Mouse (Mus musculus) layer of hippocampus, adult 8-10 months (tissue): ENCODE results near the gene Galnt12. TPM values are rescaled to one million over a fixed set of nuclear protein-coding genes. Genes with fewer than 3 reads are reported as not detected.
"Not testable (repeated sequence)": the region's sequence is repeated elsewhere in the genome, so short reads cannot be mapped to it uniquely, and the experiment has no call there.

Experiments used
- DNase-seq, 2 experiments: peaks; one replicate each; pipeline ENCODE4 v3.0.0; 2022; ENCODE audit warnings: low spot score in 2 of 2
- total RNA-seq, 4 experiments: library from RNA; stranded (reverse); gene quantifications; 2 replicates each; pipeline ENCODE4 v1.2.4; 2022

Galnt12 gene
- total RNA-seq: 1 to 10 TPM in 3 of 4 experiments, under 1 TPM in 1; 0.87 to 1.7 (median 1.4) TPM

DNA sequence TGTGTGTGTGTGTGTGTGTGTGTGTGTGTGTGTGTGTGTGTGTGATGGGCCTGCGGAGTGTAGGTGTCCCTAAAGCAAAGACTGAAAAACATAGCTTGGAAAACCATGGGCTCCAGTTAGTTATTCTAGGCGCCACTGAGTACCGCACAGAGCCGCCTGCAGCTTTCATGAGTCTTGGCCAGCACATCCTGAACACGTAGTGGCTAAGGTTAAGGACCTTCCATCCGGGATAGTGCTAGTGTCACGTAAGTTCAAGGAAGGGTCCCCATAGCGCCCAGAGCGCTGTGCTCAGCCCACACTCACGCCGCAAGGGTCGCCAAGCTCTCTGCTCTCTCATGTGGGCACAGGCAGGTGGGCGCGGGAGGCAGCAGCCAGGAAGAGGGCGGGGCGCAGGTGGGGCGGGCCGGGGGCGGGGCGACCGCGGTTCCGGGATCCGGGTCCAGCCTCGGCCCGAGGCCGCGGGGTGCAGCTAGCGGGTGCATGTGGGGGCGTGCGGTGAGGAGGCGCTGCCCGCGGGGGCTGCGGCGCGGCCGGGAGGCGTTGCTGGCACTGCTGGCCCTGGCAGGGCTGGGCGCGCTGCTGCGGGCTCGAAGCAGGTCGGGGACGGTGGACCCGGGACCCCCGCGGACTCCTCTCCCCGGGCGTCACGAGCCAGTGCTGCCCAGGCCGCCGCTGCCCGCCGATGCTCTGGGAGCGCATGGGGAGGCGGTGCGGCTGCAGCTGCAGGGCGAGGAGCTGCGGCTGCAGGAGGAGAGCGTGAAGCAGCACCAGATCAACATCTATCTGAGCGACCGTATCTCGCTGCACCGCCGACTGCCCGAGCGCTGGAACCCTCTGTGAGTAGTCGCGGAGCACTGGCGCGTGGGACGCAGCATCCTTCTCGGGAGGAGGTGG lies at the start of gene Galnt12:
Galnt12 (plus strand) TSS at position 417 of the 894 bp plus-strand sequence.
- DNase-seq: no peak

DNA sequence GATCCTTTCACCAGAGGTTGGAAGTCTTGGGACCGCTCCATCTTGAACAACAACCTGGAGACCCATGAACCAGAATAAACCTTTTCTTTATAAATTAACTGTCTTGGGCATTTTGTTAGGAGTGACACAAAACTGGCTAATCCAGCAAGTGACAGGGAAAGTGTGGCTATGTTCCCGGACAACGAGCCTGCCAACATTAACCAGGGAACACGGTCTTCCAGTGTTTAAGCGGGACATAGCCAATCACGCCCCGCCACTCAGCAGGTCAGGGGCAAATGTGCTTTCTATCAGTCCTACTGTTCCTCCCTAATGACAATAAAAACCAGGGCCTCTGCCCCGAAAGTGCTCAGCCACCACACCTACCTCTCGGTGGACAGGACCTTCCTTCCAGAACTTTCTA lies 47.8 kb upstream of the Galnt12 start:
- DNase-seq: no peak

DNA sequence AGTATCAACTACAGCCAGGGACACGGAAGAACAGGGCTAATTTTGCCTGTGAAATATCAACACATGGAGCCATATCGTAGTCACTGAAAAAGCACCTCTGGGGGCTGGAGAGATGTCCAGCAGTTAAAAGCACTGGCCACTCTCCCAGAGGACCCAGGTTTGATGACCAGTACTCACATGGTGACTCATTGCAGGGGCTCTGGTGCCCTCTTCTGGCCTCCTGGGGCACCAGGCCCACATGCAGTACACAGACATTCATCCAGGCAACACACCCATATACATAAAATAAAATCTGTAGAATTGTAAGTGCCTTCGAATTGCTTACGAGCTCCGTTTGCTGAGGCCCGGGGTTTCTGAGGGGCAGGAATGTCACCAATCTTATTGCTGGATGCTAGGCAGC lies 44.7 kb upstream of the Galnt12 start:
- no peak for DNase-seq

DNA sequence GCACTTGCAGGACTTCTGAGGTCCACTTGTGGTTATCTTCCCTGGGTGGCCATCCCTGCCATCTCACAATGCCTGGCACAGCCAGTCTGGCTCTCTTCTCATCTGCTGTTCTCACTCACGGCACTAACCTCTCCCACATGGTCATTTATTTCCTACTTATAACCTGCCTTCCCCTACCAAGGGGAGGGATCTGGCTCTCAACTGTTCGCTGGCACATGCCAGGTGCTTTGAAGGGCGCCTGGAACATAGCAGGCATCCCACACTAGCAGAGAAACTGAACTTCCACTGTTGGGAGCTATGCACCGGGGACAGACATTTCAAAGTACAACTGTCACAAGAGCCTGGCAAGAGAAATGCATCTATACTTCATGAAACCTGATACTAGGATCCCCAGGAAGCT lies 43.9 kb upstream of the Galnt12 start:
- DNase-seq: no peak

DNA sequence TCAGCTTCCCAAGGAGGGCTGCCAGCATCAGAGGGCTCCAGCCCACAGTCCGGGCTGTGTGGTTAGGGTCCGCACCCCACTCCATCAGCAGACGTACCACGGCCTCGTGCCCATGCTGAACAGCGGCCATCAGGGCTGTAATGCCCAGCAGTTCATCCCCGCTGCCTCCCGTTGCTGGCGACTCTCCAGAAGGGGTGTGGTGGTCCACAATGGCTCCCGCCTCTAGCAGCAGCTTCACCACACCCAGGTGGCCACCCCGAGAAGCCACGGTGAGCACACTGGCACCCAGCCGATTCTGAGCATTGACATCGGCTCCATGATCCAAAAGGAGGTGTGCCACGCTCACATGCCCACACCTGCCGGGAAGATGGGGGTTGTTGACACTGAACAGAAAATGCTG lies 42.5 kb upstream of the Galnt12 start:
- no peak for DNase-seq

DNA sequence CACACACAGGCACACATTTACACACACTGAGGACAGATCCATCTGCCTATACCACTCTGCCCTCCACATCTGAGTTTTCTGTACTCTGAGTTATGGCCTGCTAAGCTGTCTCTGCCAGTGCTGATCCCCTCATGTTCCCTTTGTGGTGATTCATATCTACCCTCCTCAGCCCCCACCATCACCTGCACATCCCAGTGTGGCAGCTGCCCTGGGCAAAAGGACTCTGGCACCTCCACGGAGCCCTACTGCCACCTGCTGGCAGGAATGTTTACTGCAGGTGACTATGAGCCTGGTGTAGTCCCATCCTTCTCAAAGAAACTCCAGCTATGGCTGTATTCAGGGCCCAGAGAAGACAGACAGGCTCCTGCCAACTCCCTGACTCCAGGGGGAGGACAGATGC lies 41.5 kb upstream of the Galnt12 start:
- DNase-seq: peak; percentile 82 to 96

DNA sequence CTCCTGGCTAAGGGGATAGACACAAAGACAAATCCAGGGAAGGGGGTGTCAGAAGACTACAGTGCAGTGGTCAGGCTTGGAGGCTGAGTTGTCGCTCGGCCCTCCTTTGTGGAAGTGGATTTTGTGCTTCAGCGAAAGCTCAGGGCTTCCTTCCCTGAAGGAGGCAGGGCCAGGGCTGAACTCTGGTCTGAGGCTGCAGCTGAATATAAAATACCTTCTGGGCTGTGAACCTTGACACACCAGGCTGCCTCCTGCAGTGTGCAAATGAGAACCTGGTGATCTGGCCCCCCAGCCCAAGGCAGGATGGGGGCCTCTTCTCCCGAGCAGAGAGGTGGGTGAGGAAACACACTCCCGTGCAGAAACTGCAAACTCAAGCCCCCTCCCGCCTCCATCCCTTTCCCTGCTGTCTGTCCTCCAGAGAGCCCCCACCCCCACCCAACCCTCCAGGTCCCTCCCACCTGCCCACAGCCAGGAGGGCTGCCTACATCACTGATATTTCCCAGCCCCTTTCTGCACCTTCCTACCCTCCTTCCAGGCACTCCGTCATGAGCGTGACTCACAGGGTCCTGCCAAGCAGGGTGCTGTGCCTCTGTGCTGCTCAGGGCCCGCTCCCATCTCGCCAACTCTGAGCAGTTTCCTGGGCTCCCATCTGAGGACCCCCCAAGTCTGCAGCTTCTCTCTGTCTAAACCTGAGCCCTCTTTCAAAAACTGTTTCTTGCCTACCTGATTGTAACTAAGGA lies 40.9 kb upstream of the Galnt12 start:
- DNase-seq: no peak

DNA sequence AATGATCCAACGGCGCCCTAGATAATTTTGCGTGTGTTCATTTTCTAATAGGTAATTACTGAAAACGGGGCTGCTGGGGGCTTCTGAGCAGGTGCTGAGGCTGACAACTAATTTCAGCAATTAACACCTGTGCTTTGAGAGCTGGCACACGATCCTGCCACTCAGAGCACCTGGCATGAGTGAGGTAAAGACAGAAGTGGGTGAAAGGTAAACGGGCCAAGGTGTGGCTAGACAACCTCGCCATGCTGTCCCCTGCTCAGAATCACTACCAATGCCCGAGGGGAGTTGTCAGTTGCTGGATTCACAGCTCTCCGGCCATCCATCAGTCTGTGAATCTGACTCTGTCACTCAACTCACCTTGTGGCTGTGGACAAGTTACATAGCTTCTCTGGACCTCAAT lies 39.8 kb upstream of the Galnt12 start:
- no peak for DNase-seq

DNA sequence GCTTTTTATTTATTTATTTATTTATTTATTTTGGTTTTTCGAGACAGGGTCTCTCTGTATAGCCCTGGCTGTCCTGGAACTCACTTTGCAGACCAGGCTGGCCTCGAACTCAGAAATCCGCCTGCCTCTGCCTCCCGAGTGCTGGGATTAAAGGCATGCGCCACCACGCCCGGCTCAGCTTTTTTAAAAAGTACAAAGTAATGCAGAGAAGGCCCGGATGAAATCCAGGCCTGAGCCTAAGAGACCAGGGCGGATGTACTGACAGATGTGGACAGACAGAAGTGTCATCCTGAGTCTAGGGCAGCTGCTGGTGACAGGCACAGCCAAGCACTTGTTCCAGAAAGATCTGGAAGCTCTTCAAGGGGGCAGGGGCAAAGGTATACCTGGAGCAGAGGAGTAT lies 36.5 kb upstream of the Galnt12 start:
- not testable (repeated sequence) for DNase-seq

DNA sequence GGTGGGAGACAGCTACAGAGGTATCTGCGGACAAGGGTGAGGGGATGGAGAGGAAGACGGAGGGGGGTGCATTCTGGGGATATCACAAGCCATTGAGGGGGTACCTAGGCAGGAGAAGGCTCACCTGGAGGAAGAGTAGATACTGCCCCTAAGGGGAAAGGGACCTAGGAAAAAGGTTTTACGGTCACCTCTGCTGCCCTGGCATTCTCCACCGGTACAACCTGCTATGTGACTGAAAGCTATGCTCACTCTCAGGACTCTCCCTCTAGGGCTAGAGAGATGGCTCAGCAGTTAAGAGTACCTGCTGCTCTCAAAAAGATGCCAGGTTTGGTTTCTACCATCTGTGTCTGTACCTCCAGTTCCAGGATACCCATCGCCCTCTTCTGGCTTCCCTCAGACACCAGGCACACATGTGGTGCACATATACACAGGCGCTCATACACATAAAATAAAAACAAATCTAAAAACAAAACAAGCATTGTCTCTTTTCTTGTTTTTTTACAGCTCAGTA lies 36.1 kb upstream of the Galnt12 start:
- DNase-seq: no peak

DNA sequence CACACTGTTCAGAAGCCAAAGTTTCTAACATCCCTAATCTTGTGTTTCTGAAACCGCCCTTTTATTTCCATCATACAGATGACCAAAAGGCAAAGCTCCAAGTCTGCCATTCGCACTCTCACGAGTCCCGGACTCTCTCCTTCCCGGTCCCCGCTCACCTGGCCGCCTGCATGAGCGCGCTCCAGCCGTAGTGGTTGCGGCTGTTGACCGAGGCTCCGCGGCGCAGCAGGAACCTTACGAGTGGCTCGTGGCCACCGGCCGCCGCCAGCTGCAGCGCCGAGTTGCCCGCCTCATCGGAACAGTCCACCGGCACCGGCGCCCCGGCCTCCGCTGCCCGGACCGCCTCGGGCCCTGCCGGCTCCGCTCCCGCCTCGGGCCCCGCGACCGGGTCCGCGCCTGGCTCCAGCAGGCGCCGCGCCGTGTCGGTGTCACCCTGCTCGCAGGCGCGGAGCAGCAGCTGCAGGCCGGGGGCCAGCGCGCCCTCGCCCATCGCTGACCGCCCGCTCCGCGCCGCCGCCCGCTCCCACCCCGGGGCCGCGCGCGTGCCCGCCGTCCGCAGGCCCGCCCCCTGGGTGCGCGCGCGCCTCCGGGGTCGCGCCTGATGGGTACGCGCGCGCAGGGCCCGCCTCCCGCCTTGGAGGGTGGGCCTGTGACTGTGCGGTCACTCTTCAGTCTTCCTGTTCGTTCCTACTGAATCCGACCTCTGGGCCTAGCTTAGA lies 34.8 kb upstream of the Galnt12 start, which contains the start of gene Anks6:
Anks6 (minus strand) TSS at position 637 of the 719 bp plus-strand sequence.
- DNase-seq: peak; percentile 63 to 69

DNA sequence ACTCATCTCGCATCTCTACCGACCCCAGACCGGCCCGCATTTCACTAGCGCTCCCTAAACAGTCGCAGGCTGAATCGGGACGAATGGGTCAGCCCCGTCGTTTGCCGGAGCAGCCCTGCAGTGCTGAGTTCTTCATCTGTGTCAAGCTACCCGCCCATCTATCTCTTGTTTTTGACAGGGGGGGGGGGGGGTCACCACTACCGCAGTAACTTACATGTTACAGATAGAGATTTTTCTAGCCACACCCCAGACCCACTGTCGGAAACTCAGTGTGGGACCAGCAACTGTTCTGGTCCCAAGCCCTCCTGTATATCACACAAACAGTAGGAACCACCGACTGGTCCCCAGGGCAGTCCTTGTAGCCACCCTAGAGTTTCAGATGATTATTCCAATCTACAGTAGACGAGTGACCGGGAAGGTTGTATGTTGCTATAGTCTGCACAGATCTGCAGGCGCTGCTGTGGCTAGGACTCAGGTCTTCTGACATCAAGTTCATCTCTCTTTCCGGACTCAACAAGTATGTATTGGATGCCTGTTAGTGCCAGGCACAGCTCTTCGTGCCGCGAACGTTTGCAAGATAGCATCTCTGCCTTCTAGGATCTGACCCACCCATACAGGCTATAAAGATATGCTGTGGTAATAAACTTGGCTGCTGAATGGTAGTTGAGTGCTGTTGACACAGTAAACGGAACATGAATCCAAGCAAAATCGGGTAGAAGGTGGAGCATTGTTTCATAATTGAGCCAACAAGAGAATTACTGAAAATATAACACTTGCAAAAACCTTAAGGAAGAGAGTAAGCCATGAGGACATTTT lies 34.0 kb upstream of the Galnt12 start:
- no peak for DNase-seq

DNA sequence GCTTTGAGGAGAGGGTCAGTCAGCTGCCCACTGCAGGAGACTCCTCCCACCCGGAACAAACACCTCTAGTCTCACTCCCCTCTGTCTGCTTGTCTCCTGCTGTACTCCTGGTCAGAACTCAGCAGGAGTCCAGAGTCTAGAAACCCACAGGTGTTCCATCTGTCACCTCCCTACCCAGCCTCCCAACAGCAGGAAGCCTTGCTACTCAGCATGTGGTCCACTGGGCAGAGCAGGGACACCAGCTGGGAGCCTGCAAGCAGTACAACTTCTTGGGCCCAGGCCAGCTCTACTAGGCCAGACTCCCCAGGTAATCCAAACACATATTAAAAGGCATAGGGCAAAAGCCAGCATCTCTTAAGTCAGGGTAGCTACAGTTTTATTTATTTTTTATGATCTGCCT lies 30.8 kb upstream of the Galnt12 start:
- no peak for DNase-seq

DNA sequence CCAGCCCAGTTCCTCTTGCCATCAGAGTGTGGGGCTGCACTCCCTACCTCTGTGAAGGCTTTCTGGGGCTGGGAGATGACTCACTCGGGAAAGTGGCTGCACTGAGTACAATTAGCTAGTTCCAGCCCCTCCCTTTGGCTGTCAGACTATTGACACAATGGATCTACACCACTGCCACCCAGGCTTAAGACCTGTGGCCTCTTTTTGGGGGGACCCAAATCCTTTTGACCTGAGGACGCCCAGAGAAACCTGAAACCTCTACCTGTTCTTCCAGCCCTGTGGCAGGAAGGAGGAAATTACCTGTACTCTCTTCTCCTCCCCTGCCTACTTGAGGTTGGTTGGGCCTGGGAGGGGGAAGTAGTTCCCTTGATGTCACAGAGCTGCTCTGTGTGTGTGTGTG lies 16.7 kb upstream of the Galnt12 start:
- DNase-seq: no peak

DNA sequence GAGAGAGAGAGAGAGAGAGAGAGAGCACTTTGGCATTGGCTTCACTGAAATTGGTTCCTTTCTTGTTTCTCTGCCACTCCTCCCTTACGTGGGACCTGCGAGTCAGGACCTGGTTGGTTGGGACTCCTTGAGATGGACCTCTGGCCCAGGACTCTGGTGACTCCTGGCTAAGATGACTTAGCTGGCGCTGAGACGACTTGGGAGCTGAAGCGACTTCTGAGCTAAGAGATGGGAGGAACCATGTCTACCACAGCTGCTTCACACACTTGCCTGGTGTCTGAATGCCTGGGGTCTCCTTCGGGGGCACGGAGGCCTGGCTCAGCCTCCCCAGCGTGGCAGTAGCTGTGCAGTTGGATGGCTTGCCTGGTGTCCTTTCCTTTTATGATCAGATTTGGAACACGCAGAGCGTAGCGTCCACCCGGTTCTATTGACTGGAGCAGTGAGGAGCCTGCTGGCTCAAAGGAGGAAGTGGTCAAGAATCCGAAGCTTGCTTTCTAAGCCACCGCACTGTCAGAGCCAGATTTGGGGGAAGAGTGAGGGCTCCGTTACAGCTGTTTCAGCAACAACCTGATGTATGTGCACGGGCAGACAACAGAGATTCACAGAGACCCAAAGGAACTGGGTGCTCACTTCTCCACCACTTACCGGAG lies 11.6 kb upstream of the Galnt12 start:
- no peak for DNase-seq

DNA sequence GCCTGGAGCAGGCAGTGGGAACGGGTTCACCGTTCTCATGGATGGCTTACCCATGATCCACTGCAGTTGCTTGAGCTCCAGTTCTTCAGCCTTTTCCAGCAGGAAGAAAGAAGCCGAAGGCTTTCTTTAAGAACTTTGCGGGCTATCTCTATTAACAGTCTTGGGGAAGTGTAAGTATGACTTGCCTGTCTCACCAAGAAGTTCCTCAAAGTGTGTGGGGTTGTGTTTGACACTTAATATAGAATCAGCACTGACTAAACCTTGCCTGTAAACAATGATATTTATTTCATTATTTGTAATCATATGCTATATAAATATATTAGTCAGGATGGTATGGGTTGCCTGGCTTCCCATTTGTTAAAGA lies 11.1 kb upstream of the Galnt12 start:
- no peak for DNase-seq

DNA sequence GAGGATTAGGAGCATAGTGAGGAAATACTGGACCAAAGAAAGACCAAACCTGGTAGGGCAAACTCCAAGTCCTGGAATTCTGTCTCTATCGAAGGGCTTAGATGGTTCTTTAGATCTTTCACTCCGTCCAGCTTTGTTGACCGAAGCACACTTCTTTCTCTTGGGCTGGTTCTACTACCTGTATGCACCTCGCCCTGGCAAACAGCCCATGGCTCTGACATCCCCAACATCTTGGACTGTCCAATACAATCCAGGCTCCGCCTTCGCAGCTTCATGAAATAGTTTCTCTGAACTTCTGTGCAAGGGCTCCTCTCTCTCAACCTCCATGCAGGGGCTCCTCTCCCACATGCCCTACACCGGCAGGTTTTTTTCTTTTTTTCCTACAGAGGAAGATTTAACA lies 7.9 kb upstream of the Galnt12 start:
- DNase-seq: no peak

DNA sequence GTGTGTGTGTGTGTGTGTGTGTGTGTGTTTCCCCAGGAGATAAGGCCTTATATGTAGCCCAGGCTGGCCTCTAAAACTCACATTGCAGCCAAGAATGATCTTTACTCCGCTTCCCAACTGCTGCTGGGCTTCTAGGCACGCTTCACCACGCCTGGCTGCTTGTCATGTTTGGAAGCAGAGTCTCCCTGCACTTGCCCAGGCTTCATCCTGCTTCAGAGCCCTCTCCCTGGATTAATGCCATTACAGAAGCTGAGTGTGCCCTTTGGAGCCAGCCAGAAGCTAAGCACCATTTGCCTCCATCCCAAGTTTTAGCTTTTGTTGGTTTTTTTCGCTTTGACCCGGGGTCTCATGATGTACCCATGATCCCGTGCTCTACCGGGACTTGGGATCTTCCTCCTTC lies 3.0 kb upstream of the Galnt12 start:
- no peak for DNase-seq

DNA sequence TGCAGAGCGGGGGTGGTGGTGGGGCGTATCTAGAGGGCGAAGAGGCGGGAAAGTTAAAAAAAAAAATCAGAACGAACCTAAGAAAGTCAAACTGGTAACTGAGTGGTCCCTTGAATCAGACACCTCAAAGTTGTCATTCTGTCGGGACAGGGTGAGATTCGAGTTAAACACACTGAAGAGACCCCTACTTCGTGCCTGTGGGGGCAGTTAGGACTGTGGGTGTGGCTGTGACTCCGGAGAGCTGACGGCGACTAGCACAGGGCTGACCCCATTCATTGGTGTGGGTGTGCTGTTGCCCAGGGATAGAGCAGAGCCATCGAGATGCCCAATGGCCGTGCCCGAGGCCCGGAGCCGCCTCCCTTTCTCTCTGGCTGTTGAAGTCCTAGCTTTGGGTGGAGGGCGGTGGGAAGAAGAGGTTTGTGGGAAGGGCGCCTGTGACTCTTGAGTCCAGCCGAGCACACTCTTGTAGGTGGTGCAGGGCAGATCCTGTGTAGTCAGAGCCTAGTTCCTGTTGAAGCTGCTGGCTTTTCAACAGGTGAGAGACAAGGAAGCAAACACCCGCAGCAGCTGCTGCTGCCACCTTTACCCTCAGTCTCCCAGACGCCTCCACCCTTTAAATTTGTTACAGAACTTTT lies 795 bp downstream of the Galnt12 start:
- DNase-seq: no peak

DNA sequence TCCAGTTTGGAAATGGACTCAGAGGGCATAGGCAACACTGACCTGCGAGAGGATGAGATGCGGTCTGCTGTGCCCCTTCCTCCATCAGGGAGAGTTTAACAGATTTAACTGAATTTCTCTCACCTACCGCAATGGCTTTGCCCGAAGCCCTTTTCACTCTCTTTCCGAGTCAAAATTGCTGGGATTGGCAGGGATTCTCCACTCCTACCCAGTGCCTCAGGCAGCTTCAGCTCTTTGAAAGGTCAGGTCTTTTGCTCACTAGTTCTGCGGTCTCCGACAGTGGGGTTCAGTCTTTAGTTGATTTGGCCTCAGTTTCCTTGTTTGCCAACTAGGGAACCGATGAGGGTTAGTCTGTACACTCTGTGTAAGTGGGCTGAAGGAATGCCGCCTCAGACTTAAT lies 1.5 kb downstream of the Galnt12 start:
- DNase-seq: no peak
